Mouse (Mus musculus) neural tube, embryonic 14.5 days (tissue): ENCODE measurements at regions not wholly inside any gene's neighbourhood (a gene's known extent, or its start where the extent isn't known, plus 50 kb on each side); places are given as distances from the start of the nearest gene placed in this dataset.

Source experiments
- ATAC-seq: fragments of 200-750 bp; cut with Nextera tagmentation; 2 replicates; pipeline ENCODE4 v1.8.0; 2017; ENCODE audit warnings: low read depth, mild to moderate bottlenecking, moderate TSS enrichment, moderate library complexity
- H3K27ac ChIP-seq: fragments of 300-500 bp; sonication (generic); 2 replicates; pipeline ENCODE4 v1.5.1; 2014; ENCODE audit warnings: low read depth, mild to moderate bottlenecking, control low read depth, low read length, moderate library complexity, mixed read lengths
- H3K27me3 ChIP-seq: fragments of 300-500 bp; sonication (generic); 2 replicates; pipeline ENCODE4 v1.6.1; 2014; ENCODE audit warnings: low read length; ENCODE audit not compliant: control insufficient read depth, insufficient read depth
- H3K36me3 ChIP-seq: fragments of 300-500 bp; sonication (generic); 2 replicates; pipeline ENCODE4 v1.6.1; 2014; ENCODE audit warnings: low read length, mixed read lengths; ENCODE audit not compliant: control insufficient read depth, insufficient read depth
- H3K4me1 ChIP-seq: fragments of 300-500 bp; sonication (generic); 2 replicates; pipeline ENCODE4 v1.6.1; 2014; ENCODE audit warnings: low read length; ENCODE audit not compliant: control insufficient read depth, insufficient read depth
- H3K4me2 ChIP-seq: fragments of 300-500 bp; sonication (generic); 2 replicates; pipeline ENCODE4 v1.6.1; 2014; ENCODE audit warnings: mild to moderate bottlenecking, low read depth, low read length, control low read depth
- H3K4me3 ChIP-seq: fragments of 300-500 bp; sonication (generic); 2 replicates; pipeline ENCODE4 v1.5.1; 2014; ENCODE audit warnings: low read depth, low read length, control low read depth, mixed read lengths
- H3K9ac ChIP-seq: fragments of 300-500 bp; sonication (generic); replicated peaks from 2 replicates; pipeline ENCODE4 v1.6.1; 2014; ENCODE audit warnings: low read depth, mild to moderate bottlenecking, control low read depth, low read length, mixed read lengths
- H3K9me3 ChIP-seq: fragments of 300-500 bp; sonication (generic); 2 replicates; pipeline ENCODE4 v1.6.1; 2016; ENCODE audit warnings: low read length; ENCODE audit not compliant: control insufficient read depth
- WGBS: fragments of 180-500 bp; shearing (Covaris S2); extraction: QIAGEN DNeasy Blood & Tissue Kit; methylation state at CpG from one replicate; pipeline ENCODE4 v1.1.7; 2014; 5-methylcytosine and 5-hydroxymethylcytosine counted together

DNA sequence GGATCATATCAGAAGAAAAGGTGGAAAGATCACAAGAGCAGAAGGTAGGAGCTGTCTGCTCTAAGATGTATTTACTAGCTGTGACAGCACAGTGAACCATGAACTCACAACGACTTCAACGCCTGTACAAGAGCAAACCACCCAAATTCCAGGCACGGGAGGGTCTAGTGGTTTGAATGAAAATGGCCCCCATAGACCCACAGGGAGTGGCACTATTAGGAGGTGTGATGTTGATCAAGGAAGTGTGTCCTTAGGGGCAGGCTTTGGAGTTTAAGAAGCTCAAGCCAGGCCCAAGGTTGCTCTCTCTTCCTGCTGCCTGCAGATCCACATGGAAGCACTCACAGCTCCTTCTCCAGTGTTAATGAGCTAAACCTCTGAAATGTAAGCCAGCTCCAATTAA lies 83.5 kb upstream of the Ssbp2 start:
- 97% methylated on average over 3 of the region's 3 CpGs for WGBS
- Histone ChIP-seq H3K27ac (no peak overlapping the region), H3K9ac (no peak overlapping the region), H3K27me3 (no peaks in the 10 kb centered on the region), H3K4me3 (no peak overlapping the region), H3K36me3 (no peaks in the 10 kb centered on the region), H3K4me1 (peaks cover 15% of the 10 kb centered on the region), H3K4me2 (no peak overlapping the region), H3K9me3 (no peaks in the 10 kb centered on the region)
- ATAC-seq: no peak

DNA sequence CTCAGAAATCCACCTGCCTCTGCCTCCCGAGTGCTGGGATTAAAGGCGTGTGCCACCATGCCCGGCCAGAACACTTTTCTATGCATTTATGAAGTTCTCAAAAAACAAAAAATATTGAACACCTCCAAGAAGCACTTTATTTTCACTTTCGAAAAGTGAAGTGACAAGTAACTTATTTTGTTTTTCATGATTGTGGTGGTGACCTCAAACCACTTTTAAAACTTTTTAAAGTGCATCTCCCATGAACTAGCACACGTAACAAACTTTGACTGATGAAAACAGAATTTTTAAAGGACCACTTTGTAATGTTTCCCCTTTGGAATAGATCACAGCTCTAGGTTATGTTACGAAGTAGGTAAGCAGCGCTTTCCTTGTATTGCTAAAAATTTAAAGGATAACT lies 82.7 kb upstream of the Ssbp2 start:
- no peak overlapping the region for H3K4me2 ChIP-seq
- H3K27me3 ChIP-seq: no peaks in the 10 kb centered on the region
- 98% methylated on average over 7 of the region's 7 CpGs for WGBS
- H3K4me3 ChIP-seq: no peak overlapping the region
- no peak for ATAC-seq
- no peak overlapping the region for H3K9ac ChIP-seq
- H3K9me3 ChIP-seq: no peaks in the 10 kb centered on the region
- H3K27ac ChIP-seq: no peak overlapping the region
- H3K36me3 ChIP-seq: no peaks in the 10 kb centered on the region
- peaks cover 6% of the 10 kb centered on the region; the same call in 1 of the 2 replicates for H3K4me1 ChIP-seq

- Histone ChIP-seq H3K36me3 (no peaks in the 10 kb centered on the region), H3K9me3 (no peaks in the 10 kb centered on the region), H3K4me2 (no peak overlapping the region), H3K4me1 (peaks cover 3% of the 10 kb centered on the region; the same call in 1 of the 2 replicates), H3K9ac (no peak overlapping the region), H3K27ac (no peak overlapping the region), H3K27me3 (no peaks in the 10 kb centered on the region), H3K4me3 (no peak overlapping the region)
- WGBS: 83% methylated on average over 9 of the region's 9 CpGs
- ATAC-seq: no peak
Measured at GRCm38 (mm10) chr13:91377972-91378371, 82.1 kb upstream of the Ssbp2 start.

GRCm38 (mm10) chr13:91385393-91385792 lies 74.7 kb upstream of the Ssbp2 start:
- H3K36me3 ChIP-seq: no peaks in the 10 kb centered on the region
- no peak for ATAC-seq
- H3K9ac ChIP-seq: no peak overlapping the region
- H3K4me3 ChIP-seq: no peak overlapping the region
- no peaks in the 10 kb centered on the region for H3K9me3 ChIP-seq
- H3K4me1 ChIP-seq: no peaks in the 10 kb centered on the region
- no peaks in the 10 kb centered on the region for H3K27me3 ChIP-seq
- no peak overlapping the region for H3K4me2 ChIP-seq
- H3K27ac ChIP-seq: no peak overlapping the region
- WGBS: 41% methylated on average over 4 of the region's 4 CpGs

- Histone ChIP-seq H3K27ac (no peak overlapping the region), H3K9ac (no peak overlapping the region), H3K4me1 (no peaks in the 10 kb centered on the region), H3K4me2 (no peak overlapping the region), H3K36me3 (no peaks in the 10 kb centered on the region), H3K9me3 (no peaks in the 10 kb centered on the region), H3K4me3 (no peak overlapping the region), H3K27me3 (no peaks in the 10 kb centered on the region)
- WGBS: 49% methylated on average over 10 of the region's 10 CpGs
- no peak for ATAC-seq
Measured at GRCm38 (mm10) chr13:91387913-91388312, 72.2 kb upstream of the Ssbp2 start.

DNA sequence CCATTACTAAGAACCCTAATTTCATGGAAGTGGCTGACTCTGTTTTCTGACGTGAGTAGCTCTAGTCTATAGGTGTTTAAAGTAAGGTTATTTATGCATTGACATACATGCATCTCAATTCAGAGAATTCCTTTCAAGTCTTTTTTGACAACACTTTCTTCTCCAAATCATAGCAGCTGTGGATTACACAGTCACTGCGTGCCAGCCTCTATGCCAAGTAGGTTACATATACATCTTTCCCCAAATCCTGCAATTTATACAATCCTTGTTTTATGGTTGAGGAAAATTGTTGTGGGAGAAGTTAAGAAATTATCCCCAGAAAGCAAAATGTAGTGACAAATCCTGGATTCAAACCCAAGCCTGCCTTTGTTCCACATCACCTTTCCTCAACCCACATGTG lies 56.5 kb upstream of the Ssbp2 start:
- no peak for ATAC-seq
- 87% methylated on average over 2 of the region's 2 CpGs for WGBS
- Histone ChIP-seq H3K4me1 (no peaks in the 10 kb centered on the region), H3K27me3 (no peaks in the 10 kb centered on the region), H3K9ac (no peak overlapping the region), H3K36me3 (no peaks in the 10 kb centered on the region), H3K9me3 (no peaks in the 10 kb centered on the region), H3K27ac (no peak overlapping the region), H3K4me3 (no peak overlapping the region), H3K4me2 (no peak overlapping the region)

DNA sequence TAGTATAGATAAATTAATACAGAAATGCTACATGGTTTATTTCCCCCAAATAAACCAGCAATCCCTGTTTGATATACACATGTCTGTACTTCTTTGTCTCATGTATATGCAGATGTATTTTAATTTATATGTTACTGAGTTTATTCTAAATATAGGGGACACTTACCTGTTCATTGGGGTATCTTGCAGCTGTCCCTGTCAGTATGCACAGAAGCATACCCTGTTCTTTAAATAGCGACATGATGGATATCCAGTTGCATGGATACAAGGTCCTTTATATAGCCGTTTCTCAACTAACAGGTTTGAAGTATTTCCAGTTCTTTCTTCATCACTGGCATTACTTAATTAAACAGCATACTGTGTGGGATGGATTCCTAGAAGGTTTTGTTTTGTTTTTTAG lies 55.1 kb upstream of the Ssbp2 start:
- 89% methylated on average over 2 of the region's 2 CpGs for WGBS
- Histone ChIP-seq H3K4me1 (no peaks in the 10 kb centered on the region), H3K36me3 (no peaks in the 10 kb centered on the region), H3K9me3 (no peaks in the 10 kb centered on the region), H3K27ac (no peak overlapping the region), H3K9ac (no peak overlapping the region), H3K27me3 (no peaks in the 10 kb centered on the region), H3K4me2 (no peak overlapping the region), H3K4me3 (no peak overlapping the region)
- no peak for ATAC-seq

DNA sequence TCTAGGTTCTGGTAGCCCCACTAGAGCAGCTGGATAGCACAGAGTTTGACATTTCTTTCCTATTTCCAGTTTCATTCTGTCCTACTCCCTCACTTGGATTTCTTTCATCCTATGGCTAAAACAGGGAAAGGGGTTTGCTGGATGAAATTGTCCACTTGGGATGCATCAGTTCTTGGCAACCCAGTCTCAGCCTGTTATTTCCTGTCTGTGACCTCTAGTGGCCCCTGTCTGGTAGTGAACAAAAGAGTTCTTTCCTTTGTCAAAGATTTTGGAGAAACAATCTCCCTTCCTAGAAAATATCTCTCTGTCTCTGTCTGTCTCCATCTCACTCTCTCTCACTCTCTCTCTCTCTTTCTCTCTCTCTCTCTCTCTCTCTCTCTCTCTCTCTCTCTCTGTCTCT lies 50.0 kb upstream of the Ssbp2 start:
- Histone ChIP-seq H3K27me3 (no peaks in the 10 kb centered on the region), H3K4me3 (no peak overlapping the region), H3K36me3 (no peaks in the 10 kb centered on the region), H3K4me2 (no peak overlapping the region), H3K27ac (no peak overlapping the region), H3K4me1 (no peaks in the 10 kb centered on the region), H3K9ac (no peak overlapping the region), H3K9me3 (no peaks in the 10 kb centered on the region)
- ATAC-seq: no peak
